Mouse (Mus musculus) hindbrain, embryonic 11.5 days (tissue): ENCODE data around the gene Olfr223. TPM values are rescaled to one million over a fixed set of nuclear protein-coding genes. Genes with fewer than 3 reads are reported as not detected.

Experiments used
- ATAC-seq: fragments of 200-750 bp; cut with Nextera tagmentation; 2 replicates; pipeline ENCODE4 v1.8.0; 2017; ENCODE audit warnings: mild to moderate bottlenecking, moderate TSS enrichment, moderate library complexity; ENCODE audit not compliant: low FRiP score
- DNase-seq: peaks from one replicate; pipeline ENCODE4 v3.0.0-alpha.2; 2015; ENCODE audit warnings: low spot score
- H3K27ac ChIP-seq: fragments of 300-500 bp; sonication (generic); 2 replicates; pipeline ENCODE4 v1.5.1; 2014; ENCODE audit warnings: mild to moderate bottlenecking, low read depth, low read length
- H3K27me3 ChIP-seq: fragments of 300-500 bp; sonication (generic); 2 replicates; pipeline ENCODE4 v1.6.1; 2014; ENCODE audit warnings: mild to moderate bottlenecking, low read length, moderate library complexity, mixed read lengths; ENCODE audit not compliant: control insufficient read depth, insufficient read depth
- H3K36me3 ChIP-seq: fragments of 300-500 bp; sonication (generic); 2 replicates; pipeline ENCODE4 v1.6.1; 2014; ENCODE audit warnings: mild to moderate bottlenecking, low read length, moderate library complexity, mixed read lengths; ENCODE audit not compliant: control insufficient read depth, insufficient read depth
- H3K4me1 ChIP-seq: fragments of 300-500 bp; sonication (generic); replicated peaks from 2 replicates; pipeline ENCODE4 v1.6.1; 2014; ENCODE audit warnings: low read length, mixed read lengths; ENCODE audit not compliant: control insufficient read depth, insufficient read depth
- H3K4me2 ChIP-seq: fragments of 300-500 bp; sonication (generic); replicated peaks from 2 replicates; pipeline ENCODE4 v1.6.1; 2014; ENCODE audit warnings: mild to moderate bottlenecking, low read depth, low read length
- H3K4me3 ChIP-seq: fragments of 300-500 bp; sonication (generic); 2 replicates; pipeline ENCODE4 v1.5.1; 2014; ENCODE audit warnings: low read depth, low read length
- H3K9ac ChIP-seq: fragments of 300-500 bp; sonication (generic); 2 replicates; pipeline ENCODE4 v1.6.1; 2014; ENCODE audit warnings: low read depth, low read length
- H3K9me3 ChIP-seq: fragments of 300-500 bp; sonication (generic); 2 replicates; pipeline ENCODE4 v1.6.1; 2016; ENCODE audit warnings: low read length; ENCODE audit not compliant: control insufficient read depth
- whole genome bisulfite sequencing: fragments of 180-500 bp; shearing (Covaris S2); extraction: QIAGEN DNeasy Blood & Tissue Kit; methylation state at CpG from one replicate; pipeline ENCODE4 v1.1.7; 2014; 5-methylcytosine and 5-hydroxymethylcytosine counted together
- polyA plus RNA-seq: library from polyadenylated mRNA; unstranded; fragments of >200 nt; fragmentation: Nextera tagmentation; extraction: Ambion mirVana; gene quantifications from 2 replicates; pipeline ENCODE4 v1.2.1, GENCODE M21; 2014

Gene Olfr223
- polyA plus RNA-seq, 1 experiment from 2014 or later: not detected

- 70% methylated on average over 9 of the region's 9 CpGs for WGBS
- Histone ChIP-seq H3K27me3 (no peaks in the 10 kb centered on the region), H3K4me2 (no peak overlapping the region), H3K9ac (no peak overlapping the region), H3K9me3 (no peaks in the 10 kb centered on the region), H3K4me1 (no peaks in the 10 kb centered on the region), H3K4me3 (no peak overlapping the region), H3K36me3 (no peaks in the 10 kb centered on the region), H3K27ac (no peak overlapping the region)
- ATAC-seq (no peak), DNase-seq (no peak)
These were observed 17.4 kb downstream of the Olfr223 start for GRCm38 (mm10) chr11:59575726-59576125.

- DNase-seq: peak; percentile 19
- H3K27ac ChIP-seq: no peak overlapping the region
- no peak overlapping the region for H3K4me3 ChIP-seq
- H3K4me1 ChIP-seq: no peaks in the 10 kb centered on the region
- ATAC-seq: no peak
- no peaks in the 10 kb centered on the region for H3K27me3 ChIP-seq
- no peak overlapping the region for H3K4me2 ChIP-seq
- H3K36me3 ChIP-seq: no peaks in the 10 kb centered on the region
- 64% methylated on average over 3 of the region's 3 CpGs for WGBS
- H3K9me3 ChIP-seq: no peaks in the 10 kb centered on the region
- no peak overlapping the region for H3K9ac ChIP-seq
These were observed 23.8 kb downstream of the Olfr223 start for GRCm38 (mm10) chr11:59569306-59569705.

- no peaks in the 10 kb centered on the region for H3K4me1 ChIP-seq
- H3K9me3 ChIP-seq: no peaks in the 10 kb centered on the region
- H3K27me3 ChIP-seq: no peaks in the 10 kb centered on the region
- no peaks in the 10 kb centered on the region for H3K36me3 ChIP-seq
- no peak overlapping the region for H3K9ac ChIP-seq
- 77% methylated on average over 9 of the region's 9 CpGs for WGBS
- H3K4me2 ChIP-seq: no peak overlapping the region
- ATAC-seq: no peak
- no peak overlapping the region for H3K27ac ChIP-seq
- no peak for DNase-seq
- H3K4me3 ChIP-seq: no peak overlapping the region
These were observed 30.3 kb downstream of the Olfr223 start for GRCm38 (mm10) chr11:59562837-59563236.

GRCm38 (mm10) chr11:59562336-59562735 lies 30.8 kb downstream of the Olfr223 start:
- Histone ChIP-seq H3K9me3 (no peaks in the 10 kb centered on the region), H3K27ac (no peak overlapping the region), H3K4me2 (no peak overlapping the region), H3K4me1 (no peaks in the 10 kb centered on the region), H3K27me3 (no peaks in the 10 kb centered on the region), H3K36me3 (no peaks in the 10 kb centered on the region), H3K9ac (no peak overlapping the region), H3K4me3 (no peak overlapping the region)
- ATAC-seq (no peak), DNase-seq (no peak)
- WGBS: 88% methylated on average over 4 of the region's 4 CpGs

GRCm38 (mm10) chr11:59560906-59561305 lies 32.2 kb downstream of the Olfr223 start:
- H3K4me2 ChIP-seq: no peak overlapping the region
- WGBS: 72% methylated on average over 3 of the region's 3 CpGs
- no peak overlapping the region for H3K4me3 ChIP-seq
- DNase-seq (no peak), ATAC-seq (no peak)
- H3K9ac ChIP-seq: no peak overlapping the region
- H3K27me3 ChIP-seq: no peaks in the 10 kb centered on the region
- no peaks in the 10 kb centered on the region for H3K36me3 ChIP-seq
- no peaks in the 10 kb centered on the region for H3K9me3 ChIP-seq
- H3K4me1 ChIP-seq: no peaks in the 10 kb centered on the region
- H3K27ac ChIP-seq: no peak overlapping the region

GRCm38 (mm10) chr11:59554535-59554934 lies 38.6 kb downstream of the Olfr223 start:
- no peaks in the 10 kb centered on the region for H3K9me3 ChIP-seq
- WGBS: 92% methylated on average over 8 of the region's 8 CpGs
- ATAC-seq: no peak
- no peaks in the 10 kb centered on the region for H3K27me3 ChIP-seq
- DNase-seq: no peak
- no peaks in the 10 kb centered on the region for H3K4me1 ChIP-seq
- H3K4me3 ChIP-seq: no peak overlapping the region
- H3K36me3 ChIP-seq: no peaks in the 10 kb centered on the region
- H3K9ac ChIP-seq: no peak overlapping the region
- H3K4me2 ChIP-seq: no peak overlapping the region
- no peak overlapping the region for H3K27ac ChIP-seq

- ATAC-seq (no peak), DNase-seq (no peak)
- 96% methylated on average over 11 of the region's 11 CpGs for WGBS
- no peak overlapping the region for H3K4me3 ChIP-seq
- H3K4me2 ChIP-seq: no peak overlapping the region
- H3K4me1 ChIP-seq: no peaks in the 10 kb centered on the region
- H3K9me3 ChIP-seq: no peaks in the 10 kb centered on the region
- no peaks in the 10 kb centered on the region for H3K27me3 ChIP-seq
- H3K36me3 ChIP-seq: no peaks in the 10 kb centered on the region
- H3K9ac ChIP-seq: no peak overlapping the region
- H3K27ac ChIP-seq: no peak overlapping the region
These were observed 39.0 kb downstream of the Olfr223 start for GRCm38 (mm10) chr11:59554127-59554526.

- H3K27me3 ChIP-seq: no peaks in the 10 kb centered on the region
- no peaks in the 10 kb centered on the region for H3K9me3 ChIP-seq
- ATAC-seq (no peak), DNase-seq (no peak)
- H3K4me3 ChIP-seq: no peak overlapping the region
- no peak overlapping the region for H3K4me2 ChIP-seq
- H3K9ac ChIP-seq: no peak overlapping the region
- no peaks in the 10 kb centered on the region for H3K4me1 ChIP-seq
- WGBS: 87% methylated on average over 9 of the region's 9 CpGs
- H3K36me3 ChIP-seq: no peaks in the 10 kb centered on the region
- no peak overlapping the region for H3K27ac ChIP-seq
These were observed 49.1 kb downstream of the Olfr223 start for GRCm38 (mm10) chr11:59544005-59544404.

GRCm38 (mm10) chr11:59543376-59543775 lies 49.7 kb downstream of the Olfr223 start:
- H3K9me3 ChIP-seq: no peaks in the 10 kb centered on the region
- no peak overlapping the region for H3K4me3 ChIP-seq
- no peak overlapping the region for H3K9ac ChIP-seq
- ATAC-seq (no peak), DNase-seq (no peak)
- no peaks in the 10 kb centered on the region for H3K4me1 ChIP-seq
- H3K27ac ChIP-seq: no peak overlapping the region
- 88% methylated on average over 3 of the region's 3 CpGs for WGBS
- H3K36me3 ChIP-seq: no peaks in the 10 kb centered on the region
- no peaks in the 10 kb centered on the region for H3K27me3 ChIP-seq
- no peak overlapping the region for H3K4me2 ChIP-seq
